Mouse (Mus musculus) C2C12 (cell line): ENCODE data around the gene Hs3st5. TPM values are rescaled to one million over a fixed set of nuclear protein-coding genes. Genes with fewer than 3 reads are reported as not detected.
A peak's percentile ranks its signal among the peaks of the same experiment; 100 is the strongest.

Experiments
- H3K27me3 ChIP-seq: one replicate; pipeline ENCODE4 v1.6.1; 2011; ENCODE audit not compliant: control insufficient read depth, insufficient read depth, insufficient read length
- H3K36me3 ChIP-seq: one replicate; pipeline ENCODE4 v1.6.1; 2011; ENCODE audit not compliant: control insufficient read depth, insufficient read depth
- H3K4me3 ChIP-seq: one replicate; pipeline ENCODE4 v1.5.1; 2011; ENCODE audit warnings: mild to moderate bottlenecking, control low read depth; ENCODE audit not compliant: poor library complexity, insufficient read depth, severe bottlenecking
- H3K79me2 ChIP-seq: one replicate; pipeline ENCODE4 v1.6.1; 2011; ENCODE audit not compliant: control insufficient read depth, insufficient read depth
- H3K79me3 ChIP-seq: one replicate; pipeline ENCODE4 v1.6.1; 2011; ENCODE audit warnings: low read depth, control low read depth
- H3ac ChIP-seq: one replicate; pipeline ENCODE3; 2011; ENCODE audit warnings: low read depth; ENCODE audit not compliant: control insufficient read depth, insufficient read length
- CEBPB ChIP-seq: IDR thresholded peaks from one replicate; pipeline ENCODE4 v1.6.1; 2011; ENCODE audit warnings: low read depth, mild to moderate bottlenecking, control low read depth, moderate library complexity
- CTCF ChIP-seq: IDR thresholded peaks from one replicate; pipeline ENCODE4 v1.5.1; 2011; ENCODE audit not compliant: control insufficient read depth, insufficient read depth, insufficient read length
- FOSL1 ChIP-seq: IDR thresholded peaks from one replicate; pipeline ENCODE4 v1.8.0; 2011; ENCODE audit warnings: mild to moderate bottlenecking, low read length; ENCODE audit not compliant: poor library complexity, insufficient read depth, severe bottlenecking
- MAX ChIP-seq: IDR thresholded peaks from one replicate; pipeline ENCODE4 v1.6.1; 2011; ENCODE audit warnings: mild to moderate bottlenecking, control low read depth
- MYOD1 ChIP-seq: IDR thresholded peaks from one replicate; pipeline ENCODE4 v1.6.1; 2011; ENCODE audit warnings: low read depth; ENCODE audit not compliant: control insufficient read depth, insufficient read length
- MYOG ChIP-seq: IDR thresholded peaks from one replicate; pipeline ENCODE4 v1.6.1; 2011; ENCODE audit not compliant: control insufficient read depth, insufficient read length; ENCODE audit errors: extremely low read depth
- USF1 ChIP-seq: IDR thresholded peaks from one replicate; pipeline ENCODE4 v1.6.1; 2011; ENCODE audit warnings: low read depth, mild to moderate bottlenecking, control low read depth, moderate library complexity
- polyA plus RNA-seq: library from polyadenylated mRNA; unstranded; fragments of >200 nt; fragmentation: generic; extraction: Trizol; gene quantifications from one replicate; pipeline ENCODE4 v1.2.1, GENCODE M21; 2012; ENCODE audit warnings: missing spikeins

The Hs3st5 gene
- polyA plus RNA-seq, 1 experiment = 0.04 TPM

GRCm38 (mm10) chr10:36483362-36483761 lies 23.3 kb upstream of the Hs3st5 start:
- Histone ChIP-seq H3K79me3 (no peaks in the 10 kb centered on the region), H3K79me2 (no peaks in the 10 kb centered on the region), H3K36me3 (no peaks in the 10 kb centered on the region), H3K4me3 (no peak overlapping the region), H3ac (no peak overlapping the region), H3K27me3 (no peaks in the 10 kb centered on the region)
- TF ChIP-seq MYOD1 (no peak), CTCF (no peak), MYOG (no peak), MAX (no peak), FOSL1 (no peak), CEBPB (no peak), USF1 (no peak)

GRCm38 (mm10) chr10:36484011-36484410 lies 22.6 kb upstream of the Hs3st5 start:
- no peak overlapping the region for H3K4me3 ChIP-seq
- H3K79me3 ChIP-seq = no peaks in the 10 kb centered on the region
- TF ChIP-seq CEBPB (no peak), MYOD1 (no peak)
- H3K36me3 ChIP-seq = no peaks in the 10 kb centered on the region
- no peaks in the 10 kb centered on the region for H3K27me3 ChIP-seq
- H3ac ChIP-seq = no peak overlapping the region
- H3K79me2 ChIP-seq = no peaks in the 10 kb centered on the region

- no peaks in the 10 kb centered on the region for H3K79me3 ChIP-seq
- no peak for TF ChIP-seq MYOD1
- no peak for TF ChIP-seq CTCF
- no peak for TF ChIP-seq USF1
- TF ChIP-seq MYOG = no peak
- no peak for TF ChIP-seq FOSL1
- H3ac ChIP-seq = no peak overlapping the region
- H3K79me2 ChIP-seq = no peaks in the 10 kb centered on the region
- H3K4me3 ChIP-seq = no peak overlapping the region
- H3K27me3 ChIP-seq = no peaks in the 10 kb centered on the region
- H3K36me3 ChIP-seq = no peaks in the 10 kb centered on the region
Observed at GRCm38 (mm10) chr10:36484728-36485300, 21.8 kb upstream of the Hs3st5 start.

GRCm38 (mm10) chr10:36493566-36493965 lies 13.0 kb upstream of the Hs3st5 start:
- TF ChIP-seq MAX = no peak
- TF ChIP-seq USF1 = no peak
- no peak for TF ChIP-seq MYOD1
- no peak for TF ChIP-seq FOSL1
- no peak for TF ChIP-seq MYOG
- no peak for TF ChIP-seq CTCF
- TF ChIP-seq CEBPB = no peak
- Histone ChIP-seq H3K36me3 (no peaks in the 10 kb centered on the region), H3K27me3 (no peaks in the 10 kb centered on the region), H3K79me3 (no peaks in the 10 kb centered on the region), H3K4me3 (no peak overlapping the region), H3K79me2 (no peaks in the 10 kb centered on the region), H3ac (no peak overlapping the region)

GRCm38 (mm10) chr10:36499713-36500112 lies 6.9 kb upstream of the Hs3st5 start:
- no peak for TF ChIP-seq MYOG
- TF ChIP-seq MYOD1 = no peak
- TF ChIP-seq USF1 = no peak
- TF ChIP-seq CEBPB = no peak
- no peak for TF ChIP-seq CTCF
- TF ChIP-seq MAX = no peak
- no peak for TF ChIP-seq FOSL1
- H3K36me3 ChIP-seq = no peaks in the 10 kb centered on the region
- no peak overlapping the region for H3ac ChIP-seq
- no peak overlapping the region for H3K4me3 ChIP-seq
- no peaks in the 10 kb centered on the region for H3K79me2 ChIP-seq
- no peaks in the 10 kb centered on the region for H3K79me3 ChIP-seq
- no peaks in the 10 kb centered on the region for H3K27me3 ChIP-seq

GRCm38 (mm10) chr10:36506033-36506726 lies 434 bp upstream of the Hs3st5 start:
- peak overlapping the region; percentile 52 for H3K4me3 ChIP-seq
- TF ChIP-seq CEBPB (no peak), USF1 (no peak), MYOG (no peak), MYOD1 (no peak), FOSL1 (no peak), CTCF (no peak), MAX (no peak)
- no peaks in the 10 kb centered on the region for H3K27me3 ChIP-seq
- no peak overlapping the region for H3ac ChIP-seq
- no peaks in the 10 kb centered on the region for H3K79me3 ChIP-seq
- no peaks in the 10 kb centered on the region for H3K36me3 ChIP-seq
- H3K79me2 ChIP-seq = no peaks in the 10 kb centered on the region
